Mouse (Mus musculus) gonadal fat pad, adult 2 months (tissue): ENCODE data around the gene 2310022A10Rik. TPM values are rescaled to one million over a fixed set of nuclear protein-coding genes. Genes with fewer than 3 reads are reported as not detected.
"Not testable (repeated sequence)": the region's sequence is repeated elsewhere in the genome, so short reads cannot be mapped to it uniquely, and the experiment has no call there.

ENCODE experiments used
- DNase-seq: peaks from one replicate; pipeline ENCODE4 v3.0.0-alpha.2; 2012; ENCODE audit warnings: low read depth
- polyA plus RNA-seq: library from polyadenylated mRNA; depleted of rRNA; stranded (reverse); fragments of >200 nt; gene quantifications from 2 replicates; pipeline ENCODE4 v1.2.3, GENCODE M21; 2012; rRNA removed

Gene 2310022A10Rik
- polyA plus RNA-seq, 1 experiment, result 17.0 TPM

DNA sequence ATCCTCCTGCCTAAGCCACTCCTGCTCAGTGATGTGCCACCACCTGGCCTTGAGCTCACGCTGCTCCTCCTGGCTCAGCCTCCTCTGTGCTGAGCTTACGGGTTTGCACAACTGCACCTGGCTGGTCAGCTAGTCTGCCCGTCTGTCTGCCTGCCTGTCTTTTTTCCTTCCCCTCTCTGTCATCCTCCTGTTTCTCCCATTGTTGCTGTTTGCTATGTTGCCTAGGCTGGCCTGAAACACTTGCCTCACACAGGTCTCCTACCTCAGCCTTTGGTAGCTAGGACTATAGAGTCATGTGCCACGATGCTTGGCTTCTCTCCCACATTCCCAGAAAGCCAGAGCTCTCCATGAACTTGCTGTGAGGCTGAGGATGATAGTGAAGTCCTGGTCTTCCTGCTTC lies 59.9 kb downstream of the 2310022A10Rik start:
- DNase-seq, result no peak

DNA sequence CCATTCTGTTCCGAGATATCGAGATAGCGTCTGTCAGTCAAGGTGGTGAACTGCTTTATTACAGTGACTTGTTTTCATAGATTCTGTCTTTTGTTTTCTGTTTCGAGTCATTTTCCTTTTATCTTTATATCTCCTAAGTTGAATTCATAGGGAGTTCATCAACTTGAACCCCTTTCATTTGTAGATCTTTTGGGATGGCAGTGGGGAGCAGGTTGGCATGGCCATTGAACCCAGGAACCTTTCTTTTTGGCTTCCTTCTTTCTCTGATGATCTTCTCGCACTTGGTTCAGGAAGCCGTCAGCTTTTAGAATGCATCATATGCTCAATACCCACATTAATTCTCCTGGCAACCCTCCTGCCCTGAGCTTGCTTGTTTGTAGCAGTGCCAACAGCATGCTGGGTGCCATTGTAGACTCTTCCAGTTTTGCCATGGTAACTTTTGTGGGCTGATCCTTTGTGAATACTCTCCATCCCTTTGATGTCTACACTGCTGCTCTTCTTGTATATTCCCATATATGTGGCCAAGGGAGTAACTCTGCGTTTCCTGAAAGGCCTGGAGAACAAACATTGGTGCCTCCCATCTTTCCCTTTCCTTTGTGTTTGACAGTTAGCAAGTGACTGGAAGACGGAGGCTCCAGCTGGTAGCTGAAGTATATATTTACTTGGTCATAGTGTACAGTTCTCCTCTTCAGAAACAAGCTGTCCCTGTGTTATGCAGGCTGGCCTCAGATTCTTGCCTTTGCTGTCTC lies 60.9 kb downstream of the 2310022A10Rik start:
- no peak for DNase-seq

DNA sequence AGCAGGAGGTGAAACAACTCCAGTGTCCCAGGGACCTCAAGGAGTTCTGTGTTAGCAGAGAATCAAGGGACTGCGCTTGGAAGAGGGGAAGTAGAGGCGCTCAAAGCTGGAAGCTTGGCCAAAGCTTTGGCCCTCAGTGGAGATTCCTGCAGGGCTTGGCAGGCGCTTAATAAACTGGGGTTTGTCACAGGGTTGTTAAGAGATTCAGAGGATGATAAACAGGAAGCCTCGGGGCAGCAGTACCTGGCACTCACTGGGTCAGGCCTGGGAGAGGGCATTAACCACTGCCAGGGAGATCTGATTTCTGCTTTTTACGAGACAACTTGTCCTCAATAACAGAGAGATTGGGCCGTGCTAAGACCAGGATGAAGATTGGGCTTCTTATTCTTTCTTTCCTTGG lies 68.0 kb downstream of the 2310022A10Rik start:
- no peak for DNase-seq

DNA sequence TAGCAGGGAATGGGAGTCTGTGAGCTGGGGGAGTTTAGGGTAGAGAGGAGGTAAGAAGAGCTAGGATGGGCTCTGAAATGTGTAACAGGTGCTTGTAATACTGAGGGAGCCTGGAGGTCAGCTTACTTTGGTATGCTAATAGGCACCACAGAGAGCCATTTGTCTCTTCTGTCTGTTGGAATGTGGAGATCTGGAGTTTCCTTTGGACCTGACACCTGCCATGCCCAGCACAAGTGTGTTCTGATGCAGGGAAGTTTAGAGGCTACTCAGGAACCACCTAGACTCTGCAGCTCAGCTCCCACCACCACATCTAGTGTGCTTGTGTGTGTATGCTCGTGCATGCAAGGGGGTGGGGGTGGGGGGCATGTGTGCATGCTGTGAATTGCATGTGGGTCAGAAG lies 69.2 kb downstream of the 2310022A10Rik start:
- DNase-seq, result no peak

DNA sequence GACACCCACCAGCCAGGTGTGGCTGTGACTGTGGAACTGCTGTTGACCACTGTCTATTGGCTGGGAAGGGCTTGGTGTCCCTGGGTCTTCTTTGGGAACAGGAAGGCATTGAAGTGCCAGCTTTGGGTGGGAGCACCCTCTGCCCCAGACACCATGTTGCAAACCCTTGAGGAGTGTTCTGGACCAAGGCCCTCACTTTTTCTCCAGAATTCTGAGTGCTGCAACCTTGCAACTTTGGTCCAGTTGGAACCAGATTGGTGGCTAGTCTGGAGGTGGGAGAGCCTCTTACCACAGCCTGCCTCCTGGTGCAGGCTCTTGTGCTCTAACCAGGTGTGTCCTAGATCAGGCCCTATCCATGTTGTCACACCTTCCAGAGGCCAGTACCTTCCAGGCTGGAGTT lies 71.9 kb downstream of the 2310022A10Rik start:
- peak; percentile 40 for DNase-seq

DNA sequence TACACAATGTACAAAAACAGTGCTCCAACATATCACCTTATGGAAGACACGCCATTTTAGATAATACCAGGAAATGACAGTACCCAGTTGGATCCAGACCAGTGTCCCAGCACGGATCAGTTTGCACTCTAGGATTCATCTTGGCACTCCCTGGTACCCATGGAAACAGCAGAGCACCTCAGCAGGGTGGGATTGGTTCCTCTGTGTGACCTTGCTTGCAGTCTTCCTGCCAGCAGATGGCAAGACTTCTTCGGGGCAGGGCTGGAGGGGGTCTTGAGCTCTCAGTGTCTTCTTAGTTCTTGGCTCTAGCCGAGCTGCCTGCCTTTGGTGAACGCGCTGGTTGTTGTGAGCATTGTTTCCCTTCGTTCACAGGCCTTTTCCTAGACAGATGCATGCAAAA lies 74.7 kb downstream of the 2310022A10Rik start:
- DNase-seq, result no peak

DNA sequence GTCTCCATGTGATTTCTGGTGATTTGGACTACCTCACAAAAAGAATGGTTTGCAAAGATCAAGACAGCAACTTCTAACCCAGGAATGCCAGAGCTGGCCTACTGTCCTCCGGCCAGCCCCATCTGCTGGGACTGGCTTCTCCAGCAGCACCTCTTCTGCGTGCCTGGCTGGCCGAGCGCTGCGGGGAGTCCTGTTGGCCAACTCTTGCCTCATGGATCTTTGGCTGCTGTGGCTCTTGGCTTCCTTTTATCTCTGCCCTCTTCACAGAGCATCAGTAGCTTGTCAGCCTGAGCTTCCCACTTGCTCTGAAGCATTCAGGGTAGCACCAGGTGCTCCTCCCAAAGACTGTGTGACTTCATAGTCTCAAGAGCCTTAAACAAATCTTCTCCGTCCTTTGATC lies 75.2 kb downstream of the 2310022A10Rik start:
- DNase-seq, result no peak

DNA sequence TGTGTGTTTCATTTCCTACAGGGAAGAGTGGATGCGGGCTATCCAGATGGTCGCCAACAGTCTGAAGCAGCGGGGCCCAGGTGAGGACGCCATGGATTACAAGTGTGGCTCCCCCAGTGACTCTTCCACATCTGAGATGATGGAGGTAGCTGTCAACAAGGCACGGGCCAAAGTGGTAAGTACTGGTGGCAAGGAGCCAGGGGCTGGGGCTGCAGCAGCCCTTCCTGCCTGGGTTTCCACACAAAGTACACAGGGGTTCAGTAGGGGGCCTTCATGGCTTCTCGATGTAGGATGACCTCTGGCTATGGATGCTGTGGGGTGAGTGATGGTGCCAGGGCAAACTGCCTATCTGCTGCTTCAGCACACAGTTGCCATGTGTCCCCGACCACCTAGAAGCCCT lies 75.8 kb downstream of the 2310022A10Rik start:
- DNase-seq, result not testable (repeated sequence)

DNA sequence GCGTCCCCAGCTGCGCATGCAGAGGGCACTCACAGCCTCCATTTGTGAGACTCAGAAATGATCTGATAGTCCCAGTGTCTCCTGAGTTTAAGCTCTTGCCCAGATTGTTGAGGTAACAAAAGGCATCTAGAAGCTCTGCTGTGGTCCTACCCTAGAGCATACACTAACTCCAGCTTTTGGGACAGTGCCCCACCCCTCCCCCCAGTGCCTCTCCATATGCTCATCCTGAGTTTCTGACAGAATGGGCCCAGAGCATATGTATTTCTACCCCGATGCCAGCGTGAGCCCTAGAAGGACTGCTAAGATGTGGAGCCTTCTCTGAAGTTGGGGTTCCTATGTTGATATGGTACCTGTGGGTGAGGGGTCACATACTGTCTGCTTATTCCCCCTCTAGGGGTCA lies 78.4 kb downstream of the 2310022A10Rik start:
- DNase-seq, result no peak

Other genes with a start within 250 kb of the 2310022A10Rik start
- gene Ltbp4, start 215.5 kb upstream of the 2310022A10Rik start, polyA plus RNA-seq, result 199 and 260 TPM in 2 replicates
- gene Shkbp1, start 197.2 kb upstream of the 2310022A10Rik start, polyA plus RNA-seq, result 50.8 and 57.4 TPM in 2 replicates
- 0.33 TPM in 1 of 2 replicates, not detected in the other for gene Gm20479, start 195.8 kb upstream of the 2310022A10Rik start, polyA plus RNA-seq
- gene Sptbn4, start 105.5 kb upstream of the 2310022A10Rik start, polyA plus RNA-seq, result 0.23 and 0.32 TPM in 2 replicates
- gene Blvrb, start 105.3 kb upstream of the 2310022A10Rik start, polyA plus RNA-seq, result 95.5 and 103 TPM in 2 replicates
- 9.6 and 10.0 TPM in 2 replicates for gene Sertad3, start 79.5 kb upstream of the 2310022A10Rik start, polyA plus RNA-seq
- gene Sertad1, start 66.3 kb upstream of the 2310022A10Rik start, polyA plus RNA-seq, result 23.0 and 23.7 TPM in 2 replicates
- 2.0 TPM in 2 replicates for gene Prx, start 53.9 kb upstream of the 2310022A10Rik start, polyA plus RNA-seq
- 1.2 and 1.3 TPM in 2 replicates for gene Hipk4, start 30.0 kb upstream of the 2310022A10Rik start, polyA plus RNA-seq
- 159 and 188 TPM in 2 replicates for gene Pld3, start within 50 bp of the 2310022A10Rik start, polyA plus RNA-seq
- 143 and 174 TPM in 2 replicates for gene Akt2, start 38.3 kb downstream of the 2310022A10Rik start, polyA plus RNA-seq
- gene Ttc9b, start 100.7 kb downstream of the 2310022A10Rik start, polyA plus RNA-seq, result not detected in 2 replicates
- 20.1 and 22.1 TPM in 2 replicates for gene Map3k10, start 121.4 kb downstream of the 2310022A10Rik start, polyA plus RNA-seq
- 0.51 and 0.85 TPM in 2 replicates for gene Zfp607b, start 136.1 kb downstream of the 2310022A10Rik start, polyA plus RNA-seq
- 3.3 and 3.4 TPM in 2 replicates for gene Zfp60, start 178.2 kb downstream of the 2310022A10Rik start, polyA plus RNA-seq